Comparison of ENCODE assay signal across 7 mouse cellular contexts in genomic region chr1:171065243-171065587, GRCm38 (mm10). TPM values are rescaled to one million over a fixed set of nuclear protein-coding genes. Genes with fewer than 3 reads are reported as not detected.
A peak's percentile ranks its signal among the peaks of the same experiment; 100 is the strongest.
DNase-seq lines count a peak whose midpoint lies in the region; ATAC-seq and TF ChIP-seq lines count a peak whose summit lies in the region.
"Not testable (repeated sequence)": the region's sequence is repeated elsewhere in the genome, so short reads cannot be mapped to it uniquely, and the experiment has no call there.

No protein-coding gene starts in this region.

- not testable (repeated sequence) for H3K9me3 ChIP-seq in liver, embryonic 13.5 days (replicated peaks); midbrain, embryonic 14.5 days (ENCODE audit: control insufficient read depth, low read length)

- peak overlapping the region; percentile 62 for H3K4me2 ChIP-seq in liver, embryonic 13.5 days
- peak overlapping the region; percentile 49 for H3K4me2 ChIP-seq in midbrain, embryonic 14.5 days (ENCODE audit: low read length)

- not testable (repeated sequence) for TF ChIP-seq POLR2A in small intestine, adult 2 months (IDR thresholded peaks at IDR 0.05; ENCODE audit: low read depth, low read length)

- not testable (repeated sequence) for H3K27ac ChIP-seq in liver, embryonic 13.5 days; midbrain, embryonic 14.5 days (replicated peaks; ENCODE audit: low read depth, low read length); small intestine, adult 2 months (ENCODE audit: insufficient read depth, low read depth, low read length)

- not testable (repeated sequence) for H3K9ac ChIP-seq in liver, embryonic 13.5 days; midbrain, embryonic 14.5 days (replicated peaks; ENCODE audit: low read length)

- WGBS in liver, embryonic 13.5 days (ENCODE audit: insufficient replicate concordance), result 1% methylated on average over 22 of the region's 35 CpGs
- under 1% methylated on average over 17 of the region's 35 CpGs for WGBS in midbrain, embryonic 14.5 days
- 2% methylated on average over 23 of the region's 35 CpGs for WGBS in small intestine, adult 2 months

- peak; percentile 44 for ATAC-seq in liver, embryonic 13.5 days (ENCODE audit: low read depth)
- ATAC-seq in midbrain, embryonic 14.5 days (ENCODE audit: low FRiP score, low TSS enrichment), result peak; percentile 17

- H3K4me1 ChIP-seq in liver, embryonic 13.5 days (replicated peaks), result peaks cover 29% of the 10 kb centered on the region
- H3K4me1 ChIP-seq in midbrain, embryonic 14.5 days (ENCODE audit: control insufficient read depth, insufficient read depth, low read length); small intestine, adult 2 months (ENCODE audit: control insufficient read depth, insufficient read depth, insufficient read length, low read length): not testable (repeated sequence)

- peak; percentile 55 to 79 for DNase-seq in cerebellum, postnatal 14 days
- peak; percentile 29 for DNase-seq in gastrocnemius, adult 18-20 months (ENCODE audit: low spot score)
- peak; percentile 55 to 56 for DNase-seq in heart, postnatal 36 days
- DNase-seq in kidney, postnatal 14 days, result peak; percentile 40
- DNase-seq in liver, embryonic 13.5 days; midbrain, embryonic 14.5 days: not testable (repeated sequence)

- H3K27me3 ChIP-seq in liver, embryonic 13.5 days, result peaks cover 36% of the 10 kb centered on the region
- peaks cover 32% of the 10 kb centered on the region for H3K27me3 ChIP-seq in midbrain, embryonic 14.5 days (ENCODE audit: control insufficient read depth, insufficient read depth, low read length)
- peaks cover 22% of the 10 kb centered on the region for H3K27me3 ChIP-seq in small intestine, adult 2 months (ENCODE audit: control insufficient read depth, insufficient read depth, low read length)

- H3K4me3 ChIP-seq in liver, embryonic 13.5 days (replicated peaks), result peak overlapping the region; percentile 49
- H3K4me3 ChIP-seq in midbrain, embryonic 14.5 days (replicated peaks; ENCODE audit: low read depth, low read length), result peak overlapping the region; percentile 23
- peak overlapping the region; percentile 44 for H3K4me3 ChIP-seq in small intestine, adult 2 months (ENCODE audit: low read depth, low read length)

- H3K36me3 ChIP-seq in liver, embryonic 13.5 days; midbrain, embryonic 14.5 days (ENCODE audit: control insufficient read depth, insufficient read depth, low read length); small intestine, adult 2 months (ENCODE audit: control insufficient read depth, insufficient read depth, low read length): not testable (repeated sequence)

- intact Hi-C loops in heart, postnatal 36 days (cut with DNase I), result not testable (repeated sequence)

- TF ChIP-seq CTCF in small intestine, adult 2 months (IDR thresholded peaks at IDR 0.05; ENCODE audit: extremely low read depth, insufficient read length, insufficient replicate concordance, low read depth, low read length), result not testable (repeated sequence)

RNA-seq across cellular contexts. Expression of gene Fcgr3, which starts 0.5 kb away (rescaled TPM):
- 1 to 10 TPM; 1.8 to 4.4 TPM for total RNA-seq in gastrocnemius, adult 18-20 months (2021)
- total RNA-seq in heart, postnatal 36 days (2021), result 10 to 100 TPM; 13.7 to 18.6 TPM
- 17.9 and 23.1 TPM in 2 replicates for polyA plus RNA-seq in liver, embryonic 13.5 days (2015; fragmentation: Nextera tagmentation; extraction: Ambion mirVana)
- 2.5 and 8.3 TPM in 2 replicates for polyA plus RNA-seq in midbrain, embryonic 14.5 days (2014; fragmentation: Nextera tagmentation; extraction: Ambion mirVana)
- 4.9 and 6.7 TPM in 2 replicates for polyA plus RNA-seq in small intestine, adult 2 months (2012; rRNA removed)

RNA-seq across cellular contexts. Expression of gene Fcgr4, which starts 46.5 kb away (rescaled TPM):
- total RNA-seq in gastrocnemius, adult 18-20 months (2021), result not detected
- under 1 TPM in 1 of 2 experiments, not detected in 1; 0.76 TPM for total RNA-seq in heart, postnatal 36 days (2021)
- 2.0 and 2.4 TPM in 2 replicates for polyA plus RNA-seq in liver, embryonic 13.5 days (2015; fragmentation: Nextera tagmentation; extraction: Ambion mirVana)
- 1.5 TPM in 1 of 2 replicates, not detected in the other for polyA plus RNA-seq in midbrain, embryonic 14.5 days (2014; fragmentation: Nextera tagmentation; extraction: Ambion mirVana)
- polyA plus RNA-seq in small intestine, adult 2 months (2012; rRNA removed), result 2.5 and 2.8 TPM in 2 replicates

RNA-seq across cellular contexts. Expression of gene Cfap126, which starts 48.5 kb away (rescaled TPM):
- total RNA-seq in gastrocnemius, adult 18-20 months (2021), result 1 to 10 TPM; 1.2 to 2.0 TPM
- 1 to 10 TPM in 1 of 2 experiments, under 1 TPM in 1; 0.69 to 1.2 TPM for total RNA-seq in heart, postnatal 36 days (2021)
- 1.8 and 2.5 TPM in 2 replicates for polyA plus RNA-seq in liver, embryonic 13.5 days (2015; fragmentation: Nextera tagmentation; extraction: Ambion mirVana)
- 2.7 and 4.2 TPM in 2 replicates for polyA plus RNA-seq in midbrain, embryonic 14.5 days (2014; fragmentation: Nextera tagmentation; extraction: Ambion mirVana)
- polyA plus RNA-seq in small intestine, adult 2 months (2012; rRNA removed), result 0.96 and 1.2 TPM in 2 replicates
